Mouse (Mus musculus): ENCODE results near the gene Lhpp. TPM values are rescaled to one million over a fixed set of nuclear protein-coding genes. Genes with fewer than 3 reads are reported as not detected.

The Lhpp gene
- polyA plus RNA-seq, 2 experiments = 5.6 to 6.0 TPM

DNA sequence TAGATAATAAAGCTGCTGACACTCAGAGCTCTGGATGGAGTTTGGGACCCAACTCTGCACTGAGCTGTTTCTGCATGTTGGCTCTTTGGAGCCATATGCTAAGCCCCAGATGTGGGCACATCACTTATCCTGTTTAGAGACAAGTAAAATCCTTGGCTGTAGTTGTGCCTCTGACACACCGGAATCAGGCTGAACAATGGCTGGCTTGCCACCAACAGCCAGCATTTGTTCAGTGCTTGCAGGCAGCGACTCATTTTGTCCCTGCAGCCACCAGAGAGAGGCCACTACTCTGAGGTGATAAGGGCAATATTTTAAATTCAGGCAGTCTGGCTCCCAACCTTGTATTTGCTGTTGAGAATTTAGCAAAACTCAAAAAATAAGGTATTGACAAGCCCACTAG is 58.2 kb downstream of the Lhpp start:
- Histone ChIP-seq H3K4me1 (replicated peaks; ENCODE audit: control insufficient read depth in 2 of 2, insufficient read depth in 2 of 2, low read length in 1 of 2) (peaks cover 0 to 8% of the 10 kb centered on the region in 2 experiments; a peak in 2 of 4 replicates), H3K27me3 (ENCODE audit: control insufficient read depth, insufficient read depth, low read length) (no peaks in the 10 kb centered on the region), H3K9ac (replicated peaks) (no peak overlapping the region), H3K4me2 (ENCODE audit: low read depth) (no peak overlapping the region), H3K4me3 (ENCODE audit: insufficient read depth in 1 of 2, low read depth in 2 of 2, low read length in 2 of 2) (no peak overlapping the region), H3K36me3 (replicated peaks; ENCODE audit: control insufficient read depth, insufficient read depth, low read depth) (no peaks in the 10 kb centered on the region), H3K9me3 (ENCODE audit: control insufficient read depth, low read length) (no peaks in the 10 kb centered on the region), H3K27ac (no peak overlapping the region)
- 61% methylated on average over 2 of the region's 2 CpGs for WGBS (ENCODE audit: insufficient replicate concordance)
- DNase-seq (ENCODE audit: low read depth in 3 of 3, low spot score in 3 of 3) = no peak
- ATAC-seq (ENCODE audit: insufficient read depth) = no peak
- no peak for TF ChIP-seq CTCF (IDR thresholded peaks at IDR 0.05; ENCODE audit: low read depth)

DNA sequence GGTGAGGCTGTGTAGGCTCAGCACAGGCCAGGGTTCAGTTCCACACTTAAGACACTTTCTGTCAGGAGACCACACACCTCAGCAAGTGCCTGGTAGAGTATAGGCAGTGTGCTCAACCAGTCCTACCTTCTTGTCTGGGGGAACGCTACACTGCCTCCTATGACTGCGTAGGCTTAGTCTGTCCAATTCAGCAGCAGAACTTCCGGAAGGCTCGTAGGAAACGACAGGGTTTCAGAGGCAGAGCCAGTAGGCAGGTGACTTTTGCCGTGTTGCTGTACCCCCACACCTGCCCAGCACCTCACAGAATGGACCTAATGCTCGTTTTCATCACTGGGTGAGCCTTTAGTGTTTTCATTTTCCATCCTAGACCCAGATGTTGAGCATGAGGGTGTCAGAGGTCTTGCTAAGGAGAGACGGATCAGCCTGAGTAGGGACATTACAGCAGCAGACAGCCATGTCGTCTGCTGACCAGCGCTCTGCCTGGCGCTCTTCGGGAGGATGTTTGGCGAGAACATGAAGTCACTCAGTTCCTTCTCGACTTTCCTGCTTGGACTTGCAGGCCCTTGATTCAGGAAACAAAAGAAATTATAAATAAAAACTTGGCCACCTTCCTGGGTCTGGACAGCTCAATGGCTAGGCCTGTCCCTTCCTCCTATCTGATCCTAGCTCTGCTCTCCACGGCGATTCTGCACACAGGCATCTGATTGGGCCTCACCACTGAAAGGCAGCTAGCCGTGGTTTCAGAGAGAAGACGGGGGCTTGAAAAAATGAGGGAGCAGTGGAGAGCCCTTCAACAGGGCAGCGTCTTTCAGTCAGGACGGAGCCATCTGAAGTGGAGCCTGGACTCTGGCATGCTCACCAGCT is 59.8 kb downstream of the Lhpp start:
- Histone ChIP-seq H3K27ac (no peak overlapping the region), H3K27me3 (ENCODE audit: control insufficient read depth, insufficient read depth, low read length) (no peaks in the 10 kb centered on the region), H3K36me3 (replicated peaks; ENCODE audit: control insufficient read depth, insufficient read depth, low read depth) (no peaks in the 10 kb centered on the region), H3K4me1 (replicated peaks; ENCODE audit: control insufficient read depth in 2 of 2, insufficient read depth in 2 of 2, low read length in 1 of 2) (peaks cover 0 to 3% of the 10 kb centered on the region in 2 experiments; a peak in 1 of 4 replicates), H3K9me3 (ENCODE audit: control insufficient read depth, low read length) (no peaks in the 10 kb centered on the region), H3K4me2 (ENCODE audit: low read depth) (no peak overlapping the region), H3K4me3 (ENCODE audit: insufficient read depth in 1 of 2, low read depth in 2 of 2, low read length in 2 of 2) (no peak overlapping the region), H3K9ac (replicated peaks) (no peak overlapping the region)
- DNase-seq (ENCODE audit: low read depth in 3 of 3, low spot score in 3 of 3) = no peak
- 72% methylated on average over 20 of the region's 20 CpGs for WGBS (ENCODE audit: insufficient replicate concordance)
- no peak for ATAC-seq (ENCODE audit: insufficient read depth)
- TF ChIP-seq EP300 (IDR thresholded peaks at IDR 0.05; ENCODE audit: low read depth) (no peak), CTCF (IDR thresholded peaks at IDR 0.05; ENCODE audit: low read depth) (no peak)

DNA sequence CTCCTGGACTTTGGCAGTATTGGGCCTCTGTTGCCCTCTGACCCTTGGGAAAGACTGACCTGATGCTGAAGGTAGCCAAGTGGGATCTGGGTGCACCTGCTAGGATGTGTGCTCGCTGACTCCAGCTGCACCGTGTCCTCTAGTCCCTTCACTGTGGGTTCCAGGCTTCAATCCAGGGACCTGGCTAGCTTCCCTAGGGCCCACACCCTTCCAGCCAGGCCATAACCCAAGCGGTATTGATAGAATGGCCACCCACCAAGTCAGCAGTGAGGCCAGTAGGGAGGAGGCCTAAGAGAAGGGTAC is 60.4 kb downstream of the Lhpp start:
- TF ChIP-seq EP300 (IDR thresholded peaks at IDR 0.05; ENCODE audit: low read depth) (no peak), CTCF (IDR thresholded peaks at IDR 0.05; ENCODE audit: low read depth) (no peak)
- Histone ChIP-seq H3K9me3 (ENCODE audit: control insufficient read depth, low read length) (no peaks in the 10 kb centered on the region), H3K36me3 (replicated peaks; ENCODE audit: control insufficient read depth, insufficient read depth, low read depth) (no peaks in the 10 kb centered on the region), H3K4me3 (ENCODE audit: insufficient read depth in 1 of 2, low read depth in 2 of 2, low read length in 2 of 2) (no peak overlapping the region), H3K9ac (replicated peaks) (no peak overlapping the region), H3K4me1 (replicated peaks; ENCODE audit: control insufficient read depth in 2 of 2, insufficient read depth in 2 of 2, low read length in 1 of 2) (peaks cover 0 to 3% of the 10 kb centered on the region in 2 experiments; a peak in 1 of 4 replicates), H3K27me3 (ENCODE audit: control insufficient read depth, insufficient read depth, low read length) (no peaks in the 10 kb centered on the region), H3K4me2 (ENCODE audit: low read depth) (no peak overlapping the region), H3K27ac (no peak overlapping the region)
- DNase-seq (ENCODE audit: low read depth in 3 of 3, low spot score in 3 of 3) (no peak), ATAC-seq (ENCODE audit: insufficient read depth) (no peak; the same call in 1 of the 2 replicates)
- 74% methylated on average over 3 of the region's 3 CpGs for WGBS (ENCODE audit: insufficient replicate concordance)

DNA sequence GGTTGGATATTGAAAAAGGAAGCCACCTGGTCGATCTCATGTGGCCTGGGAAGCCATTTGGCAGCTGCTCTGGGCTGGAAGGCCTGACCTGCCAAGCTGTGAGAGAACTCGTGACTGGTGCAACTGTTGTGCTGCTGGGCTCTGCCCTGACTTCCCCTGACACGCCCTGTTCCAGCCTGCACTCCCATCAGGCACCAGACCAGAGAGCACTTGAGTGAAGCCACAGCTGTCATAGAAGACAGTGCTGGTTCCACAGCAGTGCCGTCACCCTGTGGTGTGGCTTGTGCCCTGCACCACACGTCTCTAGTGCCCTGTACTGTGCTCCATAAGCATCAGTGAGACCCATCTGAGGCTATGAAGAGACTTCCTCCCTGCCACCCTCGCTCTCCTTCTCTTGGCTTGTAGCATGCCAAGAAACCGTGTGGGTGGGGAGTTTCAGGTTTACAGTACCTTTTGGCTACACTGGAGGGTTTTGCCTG is 62.1 kb downstream of the Lhpp start:
- 39% methylated on average over 7 of the region's 7 CpGs for WGBS (ENCODE audit: insufficient replicate concordance)
- Histone ChIP-seq H3K36me3 (replicated peaks; ENCODE audit: control insufficient read depth, insufficient read depth, low read depth) (no peaks in the 10 kb centered on the region), H3K27me3 (ENCODE audit: control insufficient read depth, insufficient read depth, low read length) (no peaks in the 10 kb centered on the region), H3K9ac (replicated peaks) (no peak overlapping the region), H3K4me3 (ENCODE audit: insufficient read depth in 1 of 2, low read depth in 2 of 2, low read length in 2 of 2) (no peak overlapping the region), H3K4me2 (ENCODE audit: low read depth) (no peak overlapping the region), H3K27ac (no peak overlapping the region), H3K4me1 (replicated peaks; ENCODE audit: control insufficient read depth in 2 of 2, insufficient read depth in 2 of 2, low read length in 1 of 2) (peaks cover 0 to 3% of the 10 kb centered on the region in 2 experiments; a peak in 1 of 4 replicates), H3K9me3 (ENCODE audit: control insufficient read depth, low read length) (no peaks in the 10 kb centered on the region)
- ATAC-seq (ENCODE audit: insufficient read depth) (peak; percentile 52), DNase-seq (ENCODE audit: low read depth in 3 of 3, low spot score in 3 of 3) (no peak)
- no peak for TF ChIP-seq EP300 (IDR thresholded peaks at IDR 0.05; ENCODE audit: low read depth)
- TF ChIP-seq CTCF (IDR thresholded peaks at IDR 0.05; ENCODE audit: low read depth) = 0 out of 2 replicates have a peak, but pooled peaks have one; percentile 6

DNA sequence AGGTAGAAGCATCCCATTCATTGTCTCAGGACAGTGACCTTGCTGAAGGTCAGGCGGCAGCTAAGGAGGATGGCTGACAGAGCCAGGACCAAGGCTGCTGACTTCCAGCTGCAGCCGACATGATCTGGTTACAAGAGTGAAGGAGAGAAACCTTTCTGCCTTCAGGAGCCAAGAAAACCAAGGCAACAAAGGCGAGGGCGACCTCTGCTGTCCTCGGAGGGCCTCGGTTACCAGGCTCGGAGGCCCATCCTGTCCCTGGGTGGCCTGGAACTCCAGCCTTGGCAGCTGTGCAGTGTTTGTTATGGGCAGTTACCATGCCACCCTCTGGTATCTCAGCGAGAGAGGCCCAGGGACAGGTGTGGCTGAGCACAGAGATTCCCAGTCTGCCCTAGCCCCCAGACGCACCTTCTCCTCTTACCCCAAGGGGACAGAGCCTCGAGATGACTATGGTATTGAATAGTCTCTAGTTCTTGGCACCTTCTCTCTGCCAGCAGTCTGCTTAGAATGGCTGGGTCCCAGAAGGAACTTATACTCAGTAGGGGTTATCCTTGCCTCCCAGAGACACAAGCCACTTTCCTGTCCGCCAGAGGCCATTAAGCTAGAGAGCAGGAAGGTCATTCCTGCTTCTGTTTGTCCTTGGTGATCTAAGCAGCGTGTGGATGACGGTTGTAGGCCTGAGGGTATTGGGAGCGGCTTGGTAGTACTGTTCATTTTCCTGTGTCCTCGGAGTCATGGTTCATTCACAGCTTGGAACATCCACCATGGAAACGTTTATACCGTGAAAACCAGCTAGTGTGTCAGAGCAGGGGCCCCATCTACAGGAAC is 63.7 kb downstream of the Lhpp start:
- TF ChIP-seq CTCF (IDR thresholded peaks at IDR 0.05; ENCODE audit: low read depth) (peak; percentile 35; the same call in 1 of the 2 replicates), EP300 (IDR thresholded peaks at IDR 0.05; ENCODE audit: low read depth) (no peak)
- DNase-seq (ENCODE audit: low read depth in 3 of 3, low spot score in 3 of 3) (no peak), ATAC-seq (ENCODE audit: insufficient read depth) (no peak)
- Histone ChIP-seq H3K27me3 (ENCODE audit: control insufficient read depth, insufficient read depth, low read length) (no peaks in the 10 kb centered on the region), H3K4me1 (replicated peaks; ENCODE audit: control insufficient read depth in 2 of 2, insufficient read depth in 2 of 2, low read length in 1 of 2) (peaks cover 0 to 3% of the 10 kb centered on the region in 2 experiments; a peak in 1 of 4 replicates), H3K9me3 (ENCODE audit: control insufficient read depth, low read length) (no peaks in the 10 kb centered on the region), H3K9ac (replicated peaks) (no peak overlapping the region), H3K27ac (no peak overlapping the region), H3K36me3 (replicated peaks; ENCODE audit: control insufficient read depth, insufficient read depth, low read depth) (no peaks in the 10 kb centered on the region), H3K4me2 (ENCODE audit: low read depth) (no peak overlapping the region), H3K4me3 (ENCODE audit: insufficient read depth in 1 of 2, low read depth in 2 of 2, low read length in 2 of 2) (no peak overlapping the region)
- 70% methylated on average over 17 of the region's 17 CpGs for WGBS (ENCODE audit: insufficient replicate concordance)
